Comparison of ENCODE assay signal across 9 mouse cellular contexts in the genomic region with DNA sequence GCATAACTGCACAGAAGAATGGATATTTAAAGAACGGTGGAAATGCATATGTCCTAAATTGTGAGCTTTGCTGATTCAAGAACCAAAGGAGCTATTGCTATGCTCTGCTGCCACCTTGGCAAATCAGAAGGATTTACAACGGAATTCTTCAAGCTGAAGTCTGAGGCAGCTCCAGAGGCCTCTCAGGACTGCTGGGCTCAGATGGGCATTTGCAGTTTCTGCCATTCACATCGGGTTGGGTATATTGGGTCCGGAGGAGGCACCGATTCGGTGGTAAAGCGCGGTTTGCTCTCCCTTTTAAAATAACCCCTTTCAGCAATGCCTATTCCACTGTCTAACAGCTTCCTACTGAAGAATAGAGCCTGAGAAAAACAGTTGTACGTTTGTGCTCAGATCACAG. TPM values are rescaled to one million over a fixed set of nuclear protein-coding genes. Genes with fewer than 3 reads are reported as not detected.
DNase-seq lines count a peak whose midpoint lies in the region; ATAC-seq and TF ChIP-seq lines count a peak whose summit lies in the region.
"Had no signal": no experiment of that assay in that cellular context is flagged by ENCODE, and none has a peak within 500 bp of the region (broad histone marks: within the 10 kb centered on the region; RNA-seq: fewer than 3 reads in every experiment).

No protein-coding gene starts in this region.

- TF ChIP-seq EP300 in heart, postnatal 0 days (IDR thresholded peaks at IDR 0.05; ENCODE audit: low read depth), result no peak

- H3K4me1 ChIP-seq in kidney, postnatal 0 days (replicated peaks; ENCODE audit: insufficient read depth, low read length), result no peaks in the 10 kb centered on the region; the same call in none of the 2 replicates
- H3K4me1 ChIP-seq in heart, postnatal 0 days (ENCODE audit: control insufficient read depth, insufficient read depth), result 0 out of 2 replicates have a peak, but pooled peaks cover 4% of the 10 kb centered on the region

- intact Hi-C loops in left cerebral cortex, postnatal 4 days (cut with DNase I), result no loop called here

- H3K4me2 ChIP-seq in kidney, postnatal 0 days (ENCODE audit: low read length), result no peak overlapping the region
- H3K4me2 ChIP-seq in heart, postnatal 0 days (ENCODE audit: low read depth, low read length), result no peak overlapping the region

- H3K27me3 ChIP-seq in kidney, postnatal 0 days (ENCODE audit: insufficient read depth, low read length), result 0 out of 2 replicates have a peak, but pooled peaks cover 3% of the 10 kb centered on the region
- H3K27me3 ChIP-seq in heart, postnatal 0 days (ENCODE audit: control insufficient read depth, insufficient read depth, low read length), result no peaks in the 10 kb centered on the region

- no peak overlapping the region for H3K4me3 ChIP-seq in kidney, postnatal 0 days (replicated peaks; ENCODE audit: low read depth, low read length)
- H3K4me3 ChIP-seq in heart, postnatal 0 days (ENCODE audit: low read depth, low read length), result no peak overlapping the region

- no peak overlapping the region for H3K27ac ChIP-seq in kidney, postnatal 0 days
- H3K27ac ChIP-seq in heart, postnatal 0 days (ENCODE audit: low read depth), result no peak overlapping the region
- H3K27ac ChIP-seq: neural tube, embryonic 12.5 days had no signal

- H3K36me3 ChIP-seq in kidney, postnatal 0 days (ENCODE audit: insufficient read depth, low read length), result no peaks in the 10 kb centered on the region
- no peaks in the 10 kb centered on the region for H3K36me3 ChIP-seq in heart, postnatal 0 days (replicated peaks; ENCODE audit: control insufficient read depth, insufficient read depth, low read length)
- H3K36me3 ChIP-seq: neural tube, embryonic 12.5 days had no signal

- TF ChIP-seq CTCF in kidney, postnatal 0 days (IDR thresholded peaks at IDR 0.05; ENCODE audit: low read depth), result peak; percentile 71
- TF ChIP-seq CTCF in heart, postnatal 0 days (IDR thresholded peaks at IDR 0.05; ENCODE audit: low read depth), result peak; percentile 63

- no peaks in the 10 kb centered on the region for H3K9me3 ChIP-seq in kidney, postnatal 0 days (replicated peaks; ENCODE audit: low read length)
- no peaks in the 10 kb centered on the region for H3K9me3 ChIP-seq in heart, postnatal 0 days (replicated peaks; ENCODE audit: control insufficient read depth, low read length)
- H3K9me3 ChIP-seq: neural tube, embryonic 12.5 days had no signal

- no peak for ATAC-seq in kidney, postnatal 0 days (replicated peaks; ENCODE audit: low FRiP score, low read depth)
- no peak for ATAC-seq in heart, postnatal 0 days (ENCODE audit: insufficient read depth, low read depth)
- no peak for ATAC-seq in erythroid progenitor cell, adult 5-6 weeks (replicated peaks; ENCODE audit: low FRiP score, poor library complexity, severe bottlenecking)

- no peak overlapping the region for H3K9ac ChIP-seq in kidney, postnatal 0 days (ENCODE audit: low read depth, low read length)
- H3K9ac ChIP-seq in heart, postnatal 0 days (replicated peaks; ENCODE audit: low read depth, low read length), result no peak overlapping the region
- H3K9ac ChIP-seq: neural tube, embryonic 12.5 days had no signal

- DNase-seq in kidney, postnatal 0 days (ENCODE audit: low spot score), result peak; percentile 79
- no peak for DNase-seq in kidney, adult 11 months
- DNase-seq in embryo, embryonic 11 days, result peak; percentile 77
- DNase-seq in heart, postnatal 0 days (ENCODE audit: low spot score), result peak; percentile 72
- DNase-seq in left cerebral cortex, postnatal 4 days, result peak; percentile 39
- DNase-seq in retina, embryonic 14.5 days (ENCODE audit: low spot score), result peak; percentile 78
- no peak for DNase-seq in thymus, adult 18-20 months

- WGBS in kidney, postnatal 0 days, result 13% methylated on average over 9 of the region's 9 CpGs
- 8% methylated on average over 9 of the region's 9 CpGs for WGBS in heart, postnatal 0 days

RNA-seq across cellular contexts. Expression of gene Flrt2, which starts 1.2 kb away (rescaled TPM):
- polyA plus RNA-seq in kidney, postnatal 0 days (2015; fragmentation: Nextera tagmentation; extraction: Ambion mirVana), result 15.6 and 15.9 TPM in 2 replicates
- total RNA-seq in heart, postnatal 0 days (2014; rRNA removed; ENCODE audit: low replicate concordance), result 20.3 and 22.1 TPM in 2 replicates
- polyA plus RNA-seq in heart, postnatal 0 days (2015; fragmentation: Nextera tagmentation; extraction: Ambion mirVana), result 6.3 and 6.9 TPM in 2 replicates
- 10 to 100 TPM; 65.3 to 68.4 TPM for total RNA-seq in left cerebral cortex, postnatal 4 days (2021)
- total RNA-seq in erythroid progenitor cell, adult 5-6 weeks (2015; ENCODE audit: low replicate concordance), result 0.42 TPM in 1 of 2 replicates, not detected in the other
- total RNA-seq in erythroid progenitor cell, adult 5-6 weeks (2017; ENCODE audit: low replicate concordance), result not detected in 2 replicates

Comparison
In these comparisons a context has a peak if more than half of its experiments do, and no peak if none do; other contexts are left out.
1. DNase-seq: peak in kidney, postnatal 0 days (single experiment), embryo, embryonic 11 days (single experiment), heart, postnatal 0 days (single experiment), left cerebral cortex, postnatal 4 days (single experiment) and retina, embryonic 14.5 days (single experiment); none in kidney, adult 11 months (single experiment) and thymus, adult 18-20 months (0 of 2).
2. RNA of gene Flrt2, which starts 1.2 kb away (total RNA-seq): 65.3 to 68.4 TPM in left cerebral cortex, postnatal 4 days and 20.3 to 22.1 TPM in heart, postnatal 0 days; 0.42 TPM in erythroid progenitor cell, adult 5-6 weeks; every median in the first group is over 10 times any median in the second.